Mouse (Mus musculus) ES-E14 (cell line): ENCODE measurements around the gene Defb29. TPM values are rescaled to one million over a fixed set of nuclear protein-coding genes. Genes with fewer than 3 reads are reported as not detected.

Experiments
- DNase-seq: peaks from one replicate; pipeline ENCODE4 v3.0.0-alpha.2; 2013; ENCODE audit warnings: low read depth, low spot score
- H3K27ac ChIP-seq: 2 replicates; pipeline ENCODE4 v1.5.1; 2012; ENCODE audit warnings: low read depth, mild to moderate bottlenecking, low read length, moderate library complexity, mixed read lengths; ENCODE audit not compliant: poor library complexity, insufficient read depth, severe bottlenecking
- H3K36me3 ChIP-seq: 2 replicates; pipeline ENCODE4 v1.6.1; 2012; ENCODE audit warnings: mild to moderate bottlenecking, low read length, moderate library complexity, mixed read lengths; ENCODE audit not compliant: control insufficient read depth, poor library complexity, insufficient read depth, severe bottlenecking
- H3K4me1 ChIP-seq, 2 experiments: fragments of 150-350 bp in 1 of 2; sonication (generic) in 1 of 2; 2 replicates each; pipeline ENCODE4 v1.6.1; 2012; ENCODE audit warnings: low read length in 2 of 2, mild to moderate bottlenecking in 1 of 2, mixed read lengths in 1 of 2; ENCODE audit not compliant: control insufficient read depth in 2 of 2, insufficient read depth in 2 of 2, poor library complexity in 1 of 2
- H3K4me3 ChIP-seq, 2 experiments: fragments of 150-350 bp in 1 of 2; sonication (generic) in 1 of 2; 2 replicates each; pipeline ENCODE4 v1.5.1; 2012; ENCODE audit warnings: low read length in 2 of 2, low read depth in 1 of 2, mild to moderate bottlenecking in 1 of 2, mixed read lengths in 1 of 2; ENCODE audit not compliant: insufficient read depth in 1 of 2, poor library complexity in 1 of 2, severe bottlenecking in 1 of 2
- H3K9ac ChIP-seq: 2 replicates; pipeline ENCODE4 v1.6.1; 2012; ENCODE audit warnings: low read depth, mild to moderate bottlenecking, low read length, mixed read lengths; ENCODE audit not compliant: poor library complexity, insufficient read depth, severe bottlenecking
- H3K9me3 ChIP-seq: fragments of 150-350 bp; sonication (generic); 2 replicates; pipeline ENCODE4 v1.6.1; 2012; ENCODE audit warnings: low read depth, mild to moderate bottlenecking, low read length; ENCODE audit not compliant: control insufficient read depth, insufficient read depth
- CHD2 ChIP-seq: IDR thresholded peaks from 2 replicates; pipeline ENCODE4 v1.6.1; 2014; ENCODE audit warnings: mild to moderate bottlenecking, low read depth, low read length, inconsistent platforms
- HCFC1 ChIP-seq: IDR thresholded peaks from 2 replicates; pipeline ENCODE4 v1.6.1; 2012; ENCODE audit warnings: low read length, inconsistent platforms, borderline replicate concordance; ENCODE audit not compliant: insufficient read depth
- MAFK ChIP-seq: IDR thresholded peaks from 2 replicates; pipeline ENCODE4 v1.6.1; 2014; ENCODE audit warnings: mild to moderate bottlenecking, low read depth, low read length, inconsistent platforms; ENCODE audit not compliant: insufficient read depth
- ZC3H11A ChIP-seq: IDR thresholded peaks from 2 replicates; pipeline ENCODE4 v1.6.1; 2012; ENCODE audit warnings: low read depth, mild to moderate bottlenecking, inconsistent platforms, low read length, borderline replicate concordance
- ZNF384 ChIP-seq: IDR thresholded peaks from 2 replicates; pipeline ENCODE4 v1.6.1; 2012; ENCODE audit warnings: low read depth, low read length, inconsistent platforms
- in situ Hi-C, 2 experiments: fragments of 600-800 bp; cut with MboI; formaldehyde crosslinking; loops; one replicate each; pipeline ENCODE4 v1.15.1; 2025; ENCODE audit warnings: low sequenced_read_pairs in 2 of 2, inconsistent platforms in 1 of 2; ENCODE audit not compliant: unreplicated experiment in 2 of 2
- total RNA-seq: library from RNA; depleted of rRNA; stranded (reverse); fragments of 300-350 nt; gene quantifications from 2 replicates; pipeline ENCODE4 v1.2.3, GENCODE M21; 2012

Gene Defb29
- total RNA-seq, 1 experiment = not detected

GRCm38 (mm10) chr2:152516084-152516483 is 23.8 kb downstream of the Defb29 start:
- in situ Hi-C loops = no loop called here
- DNase-seq = no peak
- TF ChIP-seq ZC3H11A = no peak
- TF ChIP-seq ZNF384 = no peak
- no peak for TF ChIP-seq MAFK
- no peak for TF ChIP-seq CHD2
- TF ChIP-seq HCFC1 = no peak
- no peak overlapping the region for H3K27ac ChIP-seq
- H3K4me1 ChIP-seq = no peaks in the 10 kb centered on the region
- H3K36me3 ChIP-seq = no peaks in the 10 kb centered on the region
- no peak overlapping the region for H3K4me3 ChIP-seq
- no peaks in the 10 kb centered on the region for H3K9me3 ChIP-seq
- H3K9ac ChIP-seq = no peak overlapping the region

GRCm38 (mm10) chr2:152511592-152511991 is 28.3 kb downstream of the Defb29 start, which contains the start of gene Defb26:
Defb26 (minus strand) TSS chr2:152511692.
- Histone ChIP-seq H3K9ac (no peak within 1 kb of the TSS), H3K36me3 (no peaks in the 10 kb centered on the region), H3K4me3 (no peak within 1 kb of the TSS), H3K9me3 (no peaks in the 10 kb centered on the region), H3K4me1 (no peaks in the 10 kb centered on the region), H3K27ac (no peak within 1 kb of the TSS)
- TF ChIP-seq ZNF384 (no peak), ZC3H11A (no peak), MAFK (no peak), CHD2 (no peak), HCFC1 (no peak)
- in situ Hi-C loops = no loop called here
- no peak for DNase-seq

- no peak for DNase-seq
- in situ Hi-C loops = no loop called here
- no peak overlapping the region for H3K27ac ChIP-seq
- H3K9me3 ChIP-seq = no peaks in the 10 kb centered on the region
- H3K4me1 ChIP-seq = no peaks in the 10 kb centered on the region
- no peak overlapping the region for H3K9ac ChIP-seq
- no peaks in the 10 kb centered on the region for H3K36me3 ChIP-seq
- TF ChIP-seq MAFK (no peak), ZC3H11A (no peak), ZNF384 (no peak), HCFC1 (no peak), CHD2 (no peak)
- no peak overlapping the region for H3K4me3 ChIP-seq
Measured at GRCm38 (mm10) chr2:152503950-152504349, 35.9 kb downstream of the Defb29 start.

- Histone ChIP-seq H3K9me3 (no peaks in the 10 kb centered on the region), H3K9ac (no peak overlapping the region), H3K4me1 (no peaks in the 10 kb centered on the region), H3K36me3 (no peaks in the 10 kb centered on the region), H3K4me3 (no peak overlapping the region), H3K27ac (no peak overlapping the region)
- DNase-seq = peak; percentile 33
- TF ChIP-seq HCFC1 (no peak), ZC3H11A (peak; percentile 38; the same call in 1 of the 2 replicates)
- in situ Hi-C loops = no loop called here
Measured at GRCm38 (mm10) chr2:152500863-152501229, 39.1 kb downstream of the Defb29 start.

GRCm38 (mm10) chr2:152500204-152500862 is 39.6 kb downstream of the Defb29 start:
- DNase-seq = no peak
- Histone ChIP-seq H3K4me3 (no peak overlapping the region), H3K4me1 (no peaks in the 10 kb centered on the region), H3K27ac (no peak overlapping the region), H3K9ac (no peak overlapping the region), H3K36me3 (no peaks in the 10 kb centered on the region), H3K9me3 (no peaks in the 10 kb centered on the region)
- in situ Hi-C loops = no loop called here
- TF ChIP-seq ZC3H11A = no peak
- no peak for TF ChIP-seq CHD2
- no peak for TF ChIP-seq MAFK
- no peak for TF ChIP-seq HCFC1
- no peak for TF ChIP-seq ZNF384
